Mouse (Mus musculus): ENCODE measurements at regions not wholly inside any gene's neighbourhood (a gene's known extent, or its start where the extent isn't known, plus 50 kb on each side); places are given as distances from the start of the nearest gene placed in this dataset.
A peak's percentile ranks its signal among the peaks of the same experiment; 100 is the strongest.

- 79% methylated on average over 8 of the region's 8 CpGs for WGBS
- Histone ChIP-seq H3K36me3 (ENCODE audit: control insufficient read depth, insufficient read depth) (no peaks in the 10 kb centered on the region), H3K9me3 (ENCODE audit: control insufficient read depth) (no peaks in the 10 kb centered on the region), H3K4me2 (replicated peaks; ENCODE audit: low read depth) (no peak overlapping the region), H3K9ac (ENCODE audit: low read depth, low read length) (no peak overlapping the region), H3K27ac (ENCODE audit: low read depth, low read length) (no peak overlapping the region), H3K4me1 (replicated peaks; ENCODE audit: control insufficient read depth, insufficient read depth, low read length) (no peaks in the 10 kb centered on the region), H3K4me3 (ENCODE audit: low read depth, low read length) (no peak overlapping the region), H3K27me3 (replicated peaks; ENCODE audit: control insufficient read depth, insufficient read depth, low read length) (no peaks in the 10 kb centered on the region)
- no peak for TF ChIP-seq CTCF (IDR thresholded peaks at IDR 0.05; ENCODE audit: low read depth)
- ATAC-seq, result no peak
Observed at GRCm38 (mm10) chr13:39904264-39904663, 457.0 kb downstream of the Ofcc1 start.

DNA sequence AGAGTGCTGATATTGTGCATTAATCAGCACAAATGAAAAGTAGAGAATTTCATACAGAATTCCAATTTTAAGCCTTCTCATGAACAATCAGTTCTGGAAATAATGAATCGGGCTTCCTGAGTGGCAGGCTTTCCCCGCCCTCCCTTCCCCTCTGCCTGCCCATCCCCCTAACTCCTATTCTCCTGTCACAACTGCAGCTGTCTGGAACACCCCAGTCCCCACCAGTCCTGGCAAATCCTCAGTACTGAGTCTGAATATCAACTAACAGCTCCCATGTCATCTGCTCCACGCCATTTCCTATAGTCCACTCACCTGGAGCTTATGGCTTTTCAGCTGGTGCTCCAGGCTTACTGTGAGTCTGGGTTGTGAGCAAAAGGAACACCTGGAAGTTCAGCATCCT lies 457.9 kb downstream of the Ofcc1 start:
- WGBS, result 80% methylated on average over 3 of the region's 3 CpGs
- Histone ChIP-seq H3K4me2 (replicated peaks; ENCODE audit: low read depth) (no peak overlapping the region), H3K27ac (ENCODE audit: low read depth, low read length) (no peak overlapping the region), H3K4me1 (replicated peaks; ENCODE audit: control insufficient read depth, insufficient read depth, low read length) (no peaks in the 10 kb centered on the region), H3K36me3 (ENCODE audit: control insufficient read depth, insufficient read depth) (no peaks in the 10 kb centered on the region), H3K4me3 (ENCODE audit: low read depth, low read length) (no peak overlapping the region), H3K27me3 (replicated peaks; ENCODE audit: control insufficient read depth, insufficient read depth, low read length) (no peaks in the 10 kb centered on the region), H3K9me3 (ENCODE audit: control insufficient read depth) (no peaks in the 10 kb centered on the region), H3K9ac (ENCODE audit: low read depth, low read length) (no peak overlapping the region)
- ATAC-seq, result no peak
- no peak for TF ChIP-seq CTCF (IDR thresholded peaks at IDR 0.05; ENCODE audit: low read depth)

- WGBS, result 75% methylated on average over 2 of the region's 2 CpGs
- no peaks in the 10 kb centered on the region for H3K9me3 ChIP-seq (ENCODE audit: control insufficient read depth)
- H3K27ac ChIP-seq (ENCODE audit: low read depth, low read length), result no peak overlapping the region
- ATAC-seq, result no peak
- H3K4me1 ChIP-seq (replicated peaks; ENCODE audit: control insufficient read depth, insufficient read depth, low read length), result no peaks in the 10 kb centered on the region
- no peaks in the 10 kb centered on the region for H3K36me3 ChIP-seq (ENCODE audit: control insufficient read depth, insufficient read depth)
- no peaks in the 10 kb centered on the region for H3K27me3 ChIP-seq (replicated peaks; ENCODE audit: control insufficient read depth, insufficient read depth, low read length)
- no peak overlapping the region for H3K4me3 ChIP-seq (ENCODE audit: low read depth, low read length)
- H3K9ac ChIP-seq (ENCODE audit: low read depth, low read length), result no peak overlapping the region
- no peak for TF ChIP-seq CTCF (IDR thresholded peaks at IDR 0.05; ENCODE audit: low read depth)
- H3K4me2 ChIP-seq (replicated peaks; ENCODE audit: low read depth), result no peak overlapping the region
Observed at GRCm38 (mm10) chr13:39899332-39899731, 461.9 kb downstream of the Ofcc1 start.

GRCm38 (mm10) chr13:39898412-39898979 lies 462.8 kb downstream of the Ofcc1 start:
- Histone ChIP-seq H3K27me3 (replicated peaks; ENCODE audit: control insufficient read depth, insufficient read depth, low read length) (no peaks in the 10 kb centered on the region), H3K4me1 (replicated peaks; ENCODE audit: control insufficient read depth, insufficient read depth, low read length) (no peaks in the 10 kb centered on the region), H3K4me3 (ENCODE audit: low read depth, low read length) (no peak overlapping the region), H3K27ac (ENCODE audit: low read depth, low read length) (no peak overlapping the region), H3K9ac (ENCODE audit: low read depth, low read length) (no peak overlapping the region), H3K4me2 (replicated peaks; ENCODE audit: low read depth) (no peak overlapping the region), H3K9me3 (ENCODE audit: control insufficient read depth) (no peaks in the 10 kb centered on the region), H3K36me3 (ENCODE audit: control insufficient read depth, insufficient read depth) (no peaks in the 10 kb centered on the region)
- WGBS, result 52% methylated on average over 5 of the region's 5 CpGs
- no peak for ATAC-seq
- no peak for TF ChIP-seq CTCF (IDR thresholded peaks at IDR 0.05; ENCODE audit: low read depth)

GRCm38 (mm10) chr13:39894159-39894558 lies 467.1 kb downstream of the Ofcc1 start:
- Histone ChIP-seq H3K4me3 (ENCODE audit: low read depth, low read length) (no peak overlapping the region), H3K36me3 (ENCODE audit: control insufficient read depth, insufficient read depth) (no peaks in the 10 kb centered on the region), H3K9me3 (ENCODE audit: control insufficient read depth) (no peaks in the 10 kb centered on the region), H3K27me3 (replicated peaks; ENCODE audit: control insufficient read depth, insufficient read depth, low read length) (no peaks in the 10 kb centered on the region), H3K4me2 (replicated peaks; ENCODE audit: low read depth) (no peak overlapping the region), H3K9ac (ENCODE audit: low read depth, low read length) (no peak overlapping the region), H3K27ac (ENCODE audit: low read depth, low read length) (no peak overlapping the region), H3K4me1 (replicated peaks; ENCODE audit: control insufficient read depth, insufficient read depth, low read length) (no peaks in the 10 kb centered on the region)
- TF ChIP-seq CTCF (IDR thresholded peaks at IDR 0.05; ENCODE audit: low read depth), result peak; percentile 31
- no peak for ATAC-seq
- 69% methylated on average over 5 of the region's 5 CpGs for WGBS

DNA sequence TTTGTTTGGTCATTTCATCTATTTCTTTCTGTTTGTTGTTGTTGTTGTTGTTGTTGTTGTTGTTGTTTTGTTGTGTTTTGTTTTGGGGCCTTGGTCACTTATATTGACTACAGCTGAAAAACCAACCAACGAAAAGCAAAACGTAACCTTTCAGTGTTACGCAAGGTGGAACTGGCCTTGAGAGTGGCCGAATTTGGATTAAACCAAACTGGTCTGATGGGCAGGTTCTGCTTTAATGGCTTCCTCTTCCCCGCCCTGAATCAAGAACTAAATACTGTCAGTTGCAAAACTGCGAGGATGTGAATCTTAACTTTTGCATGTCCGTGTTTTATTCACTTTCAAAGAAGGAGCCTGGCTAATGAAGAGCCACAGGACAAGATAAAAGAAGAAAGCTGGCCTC lies 480.2 kb downstream of the Ofcc1 start:
- 88% methylated on average over 7 of the region's 7 CpGs for WGBS
- no peak for TF ChIP-seq CTCF (IDR thresholded peaks at IDR 0.05; ENCODE audit: low read depth)
- no peak for ATAC-seq

GRCm38 (mm10) chr13:39880136-39880535 lies 481.1 kb downstream of the Ofcc1 start:
- no peaks in the 10 kb centered on the region for H3K9me3 ChIP-seq (ENCODE audit: control insufficient read depth)
- H3K27me3 ChIP-seq (replicated peaks; ENCODE audit: control insufficient read depth, insufficient read depth, low read length), result no peaks in the 10 kb centered on the region
- no peak for TF ChIP-seq CTCF (IDR thresholded peaks at IDR 0.05; ENCODE audit: low read depth)
- no peaks in the 10 kb centered on the region for H3K4me1 ChIP-seq (replicated peaks; ENCODE audit: control insufficient read depth, insufficient read depth, low read length)
- 71% methylated on average over 2 of the region's 2 CpGs for WGBS
- no peak overlapping the region for H3K4me3 ChIP-seq (ENCODE audit: low read depth, low read length)
- H3K36me3 ChIP-seq (ENCODE audit: control insufficient read depth, insufficient read depth), result no peaks in the 10 kb centered on the region
- H3K9ac ChIP-seq (ENCODE audit: low read depth, low read length), result no peak overlapping the region
- no peak overlapping the region for H3K27ac ChIP-seq (ENCODE audit: low read depth, low read length)
- ATAC-seq, result no peak
- H3K4me2 ChIP-seq (replicated peaks; ENCODE audit: low read depth), result no peak overlapping the region

More for the DNA sequence above, 480.2 kb downstream of the Ofcc1 start:
- no peaks in the 10 kb centered on the region for H3K36me3 ChIP-seq (ENCODE audit: control insufficient read depth, insufficient read depth)
- no peaks in the 10 kb centered on the region for H3K4me1 ChIP-seq (replicated peaks; ENCODE audit: control insufficient read depth, insufficient read depth, low read length)
- no peaks in the 10 kb centered on the region for H3K9me3 ChIP-seq (ENCODE audit: control insufficient read depth)
- H3K4me2 ChIP-seq (replicated peaks; ENCODE audit: low read depth), result no peak overlapping the region
- no peak overlapping the region for H3K4me3 ChIP-seq (ENCODE audit: low read depth, low read length)
- no peak overlapping the region for H3K27ac ChIP-seq (ENCODE audit: low read depth, low read length)
- H3K9ac ChIP-seq (ENCODE audit: low read depth, low read length), result no peak overlapping the region
- H3K27me3 ChIP-seq (replicated peaks; ENCODE audit: control insufficient read depth, insufficient read depth, low read length), result no peaks in the 10 kb centered on the region
